Mouse (Mus musculus) mature B cell (primary cell): Measurements from ENCODE around the gene Nif3l1.

Experiments used
- in situ Hi-C: fragments of 300-500 bp; cut with MboI; formaldehyde crosslinking; loops from 2 replicates; pipeline ENCODE4 v1.14.3; 2019

Nif3l1 gene

GRCm38 (mm10) chr1:58458175-58458574 is 13.2 kb downstream of the Nif3l1 start:
- in situ Hi-C loops: no loop called here

- in situ Hi-C loops: no loop called here
Measured at GRCm38 (mm10) chr1:58458867-58459266, 13.9 kb downstream of the Nif3l1 start.

GRCm38 (mm10) chr1:58460566-58460965 is 15.6 kb downstream of the Nif3l1 start:
- in situ Hi-C loops: no loop called here

DNA sequence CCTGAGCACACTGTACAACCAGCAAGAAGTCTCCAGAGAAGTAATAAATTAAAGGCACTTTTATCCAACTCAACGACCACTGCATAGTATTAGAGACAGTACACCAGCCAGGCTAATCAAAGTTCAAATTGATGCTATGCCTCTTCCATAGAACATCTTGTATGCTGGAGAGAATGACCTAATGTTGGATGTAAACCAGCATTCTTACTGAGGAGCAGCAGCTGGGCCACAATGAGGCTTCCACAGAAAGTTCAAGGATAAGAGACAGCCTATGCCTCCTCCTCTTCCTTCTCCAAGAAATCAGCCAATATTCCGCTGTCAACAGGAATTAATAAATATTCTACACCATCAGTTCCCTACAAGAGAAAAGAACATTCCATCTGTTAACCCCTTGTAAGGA is 19.0 kb downstream of the Nif3l1 start:
- in situ Hi-C loops: no loop called here

DNA sequence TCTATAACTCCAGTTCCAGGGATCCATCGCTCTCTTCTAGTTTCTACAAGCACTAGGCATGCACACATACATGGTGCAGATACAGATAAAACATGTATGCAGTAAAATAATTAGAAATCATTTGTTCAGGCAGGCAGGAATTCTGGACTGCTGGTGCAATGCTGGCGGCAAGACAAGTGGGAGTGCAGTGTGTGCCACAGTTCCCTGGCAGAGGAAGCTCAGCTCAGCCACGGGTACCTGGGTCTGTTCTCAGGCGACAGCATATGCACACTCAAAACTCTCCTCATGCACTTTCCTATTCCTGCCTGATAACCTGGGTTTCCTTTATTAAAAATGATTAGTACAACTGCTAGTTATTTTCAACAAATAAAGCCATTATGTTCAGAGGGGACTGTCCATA is 20.1 kb downstream of the Nif3l1 start:
- in situ Hi-C loops: no loop called here

DNA sequence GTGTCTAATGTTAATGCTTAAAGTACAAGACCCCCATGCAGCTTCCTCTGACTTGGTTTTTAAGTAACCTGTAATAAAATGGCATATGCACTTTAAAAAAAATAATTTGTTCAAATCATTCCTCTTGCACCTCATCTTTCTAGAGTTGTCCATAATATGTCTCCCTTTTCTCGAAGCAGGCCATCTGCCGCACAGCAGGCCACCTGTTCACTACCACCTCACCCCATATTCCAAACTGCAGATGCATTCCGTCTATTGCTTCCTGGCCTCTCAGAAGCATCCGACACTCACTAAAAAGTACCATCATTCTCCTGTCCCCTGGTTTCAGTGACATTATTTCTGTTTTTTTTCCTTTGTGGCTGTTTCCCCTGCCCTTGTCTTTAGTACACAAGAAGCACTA is 20.6 kb downstream of the Nif3l1 start:
- in situ Hi-C loops: no loop called here

GRCm38 (mm10) chr1:58475662-58476061 is 30.7 kb downstream of the Nif3l1 start:
- in situ Hi-C loops: no loop called here

DNA sequence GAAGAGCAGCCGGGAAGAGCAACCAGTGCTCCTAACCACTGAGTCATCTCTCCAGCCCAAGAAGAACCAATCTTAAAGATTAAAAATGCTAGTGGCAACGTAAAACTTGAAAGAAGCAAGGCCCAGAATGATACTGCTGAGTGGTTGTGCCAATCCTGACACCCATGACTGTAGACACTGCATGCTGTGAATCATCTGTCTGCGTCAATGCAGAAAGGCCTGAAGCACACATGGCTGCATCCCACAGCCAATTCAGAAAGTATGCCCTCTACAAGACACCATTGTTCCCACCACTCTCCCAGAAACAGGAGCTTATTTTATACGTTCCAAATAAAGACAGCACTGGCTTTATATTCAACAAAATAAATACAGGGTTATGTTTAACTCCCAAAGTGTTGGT is 37.7 kb downstream of the Nif3l1 start:
- in situ Hi-C loops: no loop called here

DNA sequence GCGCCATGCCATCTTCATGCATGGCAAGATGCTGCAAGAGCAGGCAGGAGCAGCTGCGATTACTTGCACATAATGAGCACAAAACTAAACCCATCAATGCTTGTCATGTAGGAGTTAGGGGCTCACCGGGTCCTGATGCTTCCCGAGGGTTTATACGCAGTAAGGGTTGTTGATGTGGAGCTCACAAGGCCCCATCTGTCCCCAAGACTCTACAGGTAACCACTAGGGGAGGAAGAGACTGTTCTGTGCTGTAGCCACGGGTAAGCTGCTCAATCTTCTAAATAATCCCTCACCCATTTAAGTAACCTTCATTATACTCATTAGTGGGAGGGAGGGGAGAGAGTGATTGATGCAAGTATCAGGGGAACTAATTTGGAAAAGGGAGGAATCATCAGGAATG is 50.7 kb downstream of the Nif3l1 start:
- in situ Hi-C loops: no loop called here

GRCm38 (mm10) chr1:58497678-58498077 is 52.7 kb downstream of the Nif3l1 start:
- in situ Hi-C loops: no loop called here

DNA sequence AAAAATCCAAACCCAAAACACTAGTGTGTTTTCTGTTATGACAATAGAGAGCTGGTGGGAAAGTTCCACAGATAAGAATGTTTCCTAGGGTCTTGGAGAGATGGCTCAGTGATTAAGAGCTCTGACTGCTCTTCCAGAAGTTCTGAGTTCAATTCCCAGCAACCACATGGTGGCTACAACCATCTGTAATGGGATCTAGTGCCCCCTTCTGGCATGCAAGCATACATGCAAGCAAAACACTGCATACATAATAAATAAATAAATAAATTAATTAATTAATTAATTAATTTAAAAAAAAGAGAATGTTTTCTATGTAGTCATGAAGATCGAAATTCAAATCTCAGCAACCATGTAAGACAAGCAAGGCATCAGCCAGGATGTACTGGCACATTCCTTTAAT is 53.8 kb downstream of the Nif3l1 start:
- in situ Hi-C loops: no loop called here

- in situ Hi-C loops: no loop called here
Measured at GRCm38 (mm10) chr1:58503134-58503533, 58.2 kb downstream of the Nif3l1 start.

DNA sequence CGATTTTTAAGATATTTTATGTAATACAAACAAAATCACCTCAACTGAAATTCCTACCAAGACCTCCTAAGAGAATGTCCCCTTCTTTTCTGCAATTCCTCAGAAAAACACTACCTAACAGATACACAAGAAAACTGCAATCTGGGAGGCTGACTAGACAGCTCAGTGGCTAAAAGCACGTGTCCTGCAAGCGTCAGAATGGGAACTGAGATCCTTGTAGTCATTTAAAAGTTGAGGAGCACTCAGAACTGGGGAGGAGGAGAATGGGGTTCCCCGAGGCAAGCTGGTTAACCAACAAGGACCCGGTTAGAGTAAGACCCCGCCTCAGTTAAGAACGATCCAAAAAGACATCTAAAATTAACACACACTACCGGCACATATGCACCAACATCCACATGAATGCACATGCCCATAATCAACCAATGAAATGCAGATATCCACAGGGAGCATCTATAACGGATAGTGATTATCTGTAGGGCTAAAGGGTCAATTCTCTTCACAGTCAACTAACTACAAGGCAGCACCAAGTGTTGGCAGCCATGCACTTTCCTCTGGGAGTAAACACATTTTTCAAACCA is 58.9 kb downstream of the Nif3l1 start:
- in situ Hi-C loops: no loop called here

DNA sequence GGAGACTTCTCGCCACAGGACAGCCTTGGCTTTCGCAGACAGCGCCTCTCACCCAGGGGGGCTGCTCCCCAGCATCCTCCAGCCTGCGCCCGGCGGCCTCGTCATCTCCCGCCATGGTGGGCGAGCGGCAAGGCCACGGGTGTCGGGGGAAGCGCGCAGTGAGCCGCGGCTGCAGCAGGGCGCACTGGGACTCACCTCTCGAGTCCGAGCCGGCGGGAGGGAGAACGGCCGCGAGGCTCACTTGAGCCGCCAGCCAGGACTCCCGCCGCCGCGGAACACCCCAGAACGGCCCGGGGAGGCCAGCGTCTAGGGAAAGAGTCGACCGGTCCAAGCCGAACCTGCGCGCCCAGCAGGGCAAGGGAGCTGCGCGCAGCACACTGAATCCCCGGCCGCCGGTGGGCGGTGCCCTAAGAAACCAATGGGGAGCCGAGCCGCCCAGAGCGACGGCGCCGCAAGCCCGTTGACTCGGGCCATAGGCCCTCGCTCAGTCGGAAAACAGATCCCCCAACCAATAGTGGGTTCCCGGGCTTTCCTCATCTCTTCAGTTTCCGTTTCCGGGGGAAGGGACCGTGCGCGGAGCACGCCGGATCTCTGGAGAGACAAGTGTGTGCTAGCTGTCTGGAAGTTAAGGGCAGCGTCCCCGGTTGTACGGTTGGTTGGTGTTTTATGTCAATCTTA is 59.8 kb downstream of the Nif3l1 start, which contains the start of gene Orc2:
TSS of gene Orc2 (minus strand) at position 533 of the 678 bp plus-strand sequence.
- in situ Hi-C loops: no loop called here

DNA sequence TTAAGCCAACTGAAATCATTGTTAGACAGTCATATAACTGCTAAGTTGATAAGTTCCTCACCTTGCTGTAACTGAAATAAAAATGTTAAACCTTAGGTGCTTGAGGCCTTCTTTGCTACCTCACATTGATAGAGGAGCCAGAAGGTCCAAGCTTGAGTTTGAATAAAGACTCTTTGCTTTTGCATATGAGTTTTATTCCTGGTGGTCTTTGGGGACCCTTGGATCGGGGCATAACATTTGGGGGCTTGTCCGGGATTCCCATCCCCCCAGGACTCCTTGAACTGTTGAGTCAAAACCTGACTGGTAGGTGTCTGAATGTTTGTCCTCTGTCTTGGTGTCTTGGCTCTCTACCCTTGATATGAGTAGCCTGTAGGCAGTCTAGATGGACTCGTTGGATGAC is 62.3 kb downstream of the Nif3l1 start:
- in situ Hi-C loops: no loop called here
